Mouse (Mus musculus): ENCODE measurements around the gene Serpinf2.

Gene Serpinf2

DNA sequence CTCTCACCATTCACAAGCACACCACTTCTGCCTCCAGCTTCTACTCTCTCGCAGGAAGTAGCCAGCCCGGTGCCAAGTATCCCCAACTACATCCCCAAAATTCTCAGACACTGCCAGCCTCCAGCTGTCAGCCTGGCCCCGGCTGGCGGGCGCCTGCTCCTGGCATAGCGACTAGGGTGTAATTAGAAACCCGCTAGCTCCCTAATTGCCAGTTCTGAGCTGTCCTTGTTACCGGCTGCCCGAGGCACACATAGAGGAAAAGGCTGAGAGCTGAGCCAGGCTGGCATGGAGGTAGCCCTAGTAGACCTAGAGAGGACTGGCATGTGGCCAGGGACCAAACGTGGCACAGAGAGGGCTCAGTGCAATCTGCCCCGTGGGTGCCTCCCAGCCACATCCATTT, 8.1 kb downstream of the Serpinf2 start:
- in situ Hi-C loops (cut with MboI; ENCODE audit: low sequenced_read_pairs): no loop called here

DNA sequence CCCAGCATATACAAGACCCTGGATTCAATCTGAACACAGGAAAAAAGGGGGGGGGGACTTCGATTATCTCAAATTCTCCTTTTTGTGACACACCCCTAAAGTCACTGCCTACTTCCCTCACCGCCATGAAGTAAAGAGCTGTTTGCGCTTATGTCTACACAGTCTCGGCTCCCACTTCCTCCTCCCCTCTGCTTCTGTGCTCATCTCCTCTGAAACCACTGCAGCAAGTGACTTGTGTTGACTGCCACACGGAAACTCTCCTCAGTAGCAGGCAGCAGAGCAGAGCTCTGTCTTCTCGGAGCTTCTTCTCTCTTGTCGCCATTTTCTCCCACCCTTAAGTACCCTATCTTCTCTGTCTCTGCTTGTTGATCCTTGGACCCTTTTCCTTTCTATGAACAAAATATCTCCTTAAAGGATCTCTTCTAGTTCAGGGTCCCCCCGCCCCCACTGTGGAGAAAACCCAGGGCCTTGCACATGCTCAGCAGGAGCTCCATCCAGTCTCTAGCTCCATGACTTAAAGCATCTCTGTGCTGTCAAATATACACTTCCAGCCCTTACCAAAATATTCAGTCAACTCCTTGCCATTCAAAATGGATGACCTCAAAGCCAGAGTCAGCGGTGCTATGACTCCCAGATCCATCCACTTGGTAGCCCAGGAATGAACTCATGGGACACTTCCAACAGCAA, 10.2 kb downstream of the Serpinf2 start:
- in situ Hi-C loops (cut with MboI; ENCODE audit: low sequenced_read_pairs): no loop called here

DNA sequence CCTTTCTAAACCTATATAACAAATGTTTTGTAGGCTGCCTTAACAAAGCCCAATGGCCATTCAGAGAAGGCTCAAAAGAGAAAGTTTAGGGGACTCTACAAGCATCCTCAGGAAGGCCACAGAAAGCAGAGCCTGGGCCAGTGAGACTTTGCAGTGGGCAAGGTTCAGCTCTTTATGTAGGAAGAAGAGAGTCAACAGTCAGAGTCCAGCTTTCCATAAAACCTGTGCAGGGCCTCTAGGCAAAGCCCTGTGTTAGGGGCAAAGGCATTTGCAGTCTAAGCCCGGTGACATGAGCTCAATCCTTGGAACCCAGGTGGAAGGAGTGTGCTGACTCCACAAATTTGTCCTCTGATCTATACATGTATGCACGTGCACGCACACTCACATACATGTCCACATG, 14.9 kb downstream of the Serpinf2 start:
- in situ Hi-C loops (cut with MboI; ENCODE audit: low sequenced_read_pairs): no loop called here

DNA sequence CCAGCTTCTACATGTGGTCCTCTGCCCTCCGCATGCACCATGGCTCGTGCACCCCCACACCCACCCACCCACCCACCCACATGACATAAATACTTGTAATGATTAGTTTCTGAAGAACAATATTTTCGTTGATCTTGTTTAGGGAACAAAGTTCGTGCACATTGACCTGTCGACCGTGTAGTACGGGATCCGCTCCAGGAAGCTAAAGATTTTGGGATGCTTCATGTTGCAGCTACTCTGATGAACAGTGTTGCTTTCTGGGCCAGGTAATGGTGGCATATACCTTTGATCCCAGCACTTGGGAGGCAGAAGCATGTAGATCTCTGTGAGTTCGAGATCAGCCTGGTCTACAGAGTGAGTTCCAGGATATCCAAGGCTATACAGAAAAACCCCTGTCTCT, 15.4 kb downstream of the Serpinf2 start:
- in situ Hi-C loops (cut with MboI; ENCODE audit: low sequenced_read_pairs): no loop called here

DNA sequence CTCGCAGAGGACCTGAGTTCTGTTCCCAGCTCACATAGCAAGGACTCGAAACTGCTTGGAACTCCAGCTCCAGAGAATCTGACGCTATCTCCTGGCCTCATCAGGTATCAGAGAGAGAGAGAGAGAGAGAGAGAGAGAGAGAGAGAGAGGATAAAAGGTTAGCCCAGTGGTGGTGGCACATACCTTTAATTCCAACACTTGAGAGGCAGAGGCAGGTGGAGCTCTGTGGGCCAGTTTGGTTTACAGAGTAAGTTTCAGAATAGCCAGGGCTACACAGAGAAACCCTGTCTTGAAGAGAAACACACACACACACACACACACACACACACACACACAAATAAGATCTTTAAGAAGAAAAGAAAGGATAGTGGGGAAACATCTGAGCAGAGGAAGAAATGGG, 16.3 kb downstream of the Serpinf2 start:
- in situ Hi-C loops (cut with MboI; ENCODE audit: low sequenced_read_pairs): no loop called here

DNA sequence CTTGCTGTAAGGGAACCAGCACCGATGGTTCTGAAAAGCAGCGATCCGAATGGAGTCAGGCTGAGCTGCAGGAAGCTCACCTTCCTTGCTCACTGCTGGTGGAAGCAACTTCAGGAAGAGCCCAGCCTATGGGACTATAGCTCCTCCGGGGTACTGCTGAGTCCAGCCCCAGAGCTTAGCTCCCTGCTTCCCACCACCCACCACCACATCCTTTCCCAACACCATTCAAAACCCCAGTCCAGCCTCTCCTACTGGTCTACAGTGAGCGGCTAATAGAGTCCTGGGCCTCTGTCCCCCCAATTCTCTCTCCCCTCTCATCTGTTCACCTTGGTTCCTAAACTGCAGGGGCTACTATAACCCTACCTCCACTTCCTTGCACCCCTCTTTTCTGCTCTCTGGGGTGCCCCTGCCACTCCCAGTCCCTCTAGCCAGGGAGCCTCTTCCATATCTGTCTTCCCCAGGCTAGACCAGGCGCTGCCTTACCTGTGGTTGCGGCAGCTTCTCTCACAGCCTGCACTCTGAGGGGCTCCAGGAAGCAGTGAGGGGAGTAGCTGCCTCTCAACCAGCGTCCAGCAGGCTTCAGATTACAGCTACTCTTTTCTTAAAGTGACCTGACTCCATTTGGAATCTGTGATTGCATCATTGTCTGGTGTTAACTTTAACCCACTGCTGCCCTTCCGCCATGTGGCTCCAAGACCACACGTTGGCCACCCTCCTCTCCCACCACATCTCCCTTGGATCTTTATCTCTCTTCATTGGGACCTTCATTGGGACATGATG, 17.2 kb downstream of the Serpinf2 start, which contains the start of gene Serpinf1:
Gene Serpinf1 (minus strand): TSS at position 689 of the 780 bp plus-strand sequence.
- in situ Hi-C loops (cut with MboI; ENCODE audit: low sequenced_read_pairs): no loop called here

DNA sequence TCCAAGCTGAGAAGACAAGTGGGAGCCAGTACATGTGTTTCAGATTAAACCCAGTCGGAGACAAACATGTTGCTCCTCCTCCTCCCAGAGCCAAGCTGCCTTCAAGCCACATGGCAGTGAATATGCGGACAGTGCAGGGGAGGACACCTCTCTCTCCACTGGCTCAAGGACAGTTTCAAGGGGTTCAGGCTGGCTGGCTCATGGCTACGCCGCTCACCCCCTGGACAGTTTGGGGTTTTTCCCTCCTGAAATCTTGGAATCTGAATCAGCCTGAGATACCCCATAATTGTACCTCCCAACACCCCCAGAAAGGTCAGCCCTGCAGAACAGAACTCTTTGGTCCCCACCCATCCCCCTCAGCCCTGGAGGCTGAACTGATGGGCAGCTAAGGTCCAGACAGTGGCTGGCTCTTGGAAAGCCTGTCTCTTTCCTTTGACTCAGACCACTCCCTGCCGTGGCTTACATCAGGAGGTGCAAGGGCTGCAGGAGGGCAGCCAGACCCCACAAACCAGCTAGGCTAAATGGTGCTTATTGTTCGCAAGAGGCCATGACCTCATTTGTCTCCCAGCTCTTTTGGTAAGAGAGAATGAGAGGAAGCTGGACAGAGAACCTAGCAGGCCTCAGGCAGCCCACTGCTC, 17.9 kb downstream of the Serpinf2 start:
- in situ Hi-C loops (cut with MboI; ENCODE audit: low sequenced_read_pairs): no loop called here

DNA sequence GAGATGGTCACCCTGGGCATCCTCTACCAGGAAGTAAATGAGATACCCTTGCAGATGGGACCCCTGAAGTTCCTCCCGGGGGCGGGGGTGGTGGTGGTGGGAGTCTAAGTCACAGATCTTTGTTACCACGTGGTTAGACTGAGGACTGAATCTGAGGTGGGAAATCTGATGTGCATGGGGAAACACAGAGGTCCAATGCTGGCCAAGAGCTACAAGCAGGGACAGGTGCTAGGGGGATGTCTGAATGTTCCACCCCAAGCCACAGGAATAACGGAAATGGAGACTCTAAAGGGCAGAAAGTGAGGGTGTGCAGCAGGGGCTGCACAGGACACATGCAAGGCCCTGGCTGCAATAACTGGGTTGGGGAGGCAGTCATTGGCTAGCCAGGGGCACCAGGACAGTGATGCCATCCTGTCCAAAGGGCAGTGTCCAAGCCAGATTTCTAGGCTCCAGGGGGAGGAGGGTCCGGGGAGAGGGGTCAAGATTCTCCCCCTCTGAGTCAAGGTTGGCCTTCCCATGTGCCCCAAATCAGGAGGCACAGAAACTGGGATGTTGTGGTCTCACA, 18.5 kb downstream of the Serpinf2 start:
- in situ Hi-C loops (cut with MboI; ENCODE audit: low sequenced_read_pairs): no loop called here

DNA sequence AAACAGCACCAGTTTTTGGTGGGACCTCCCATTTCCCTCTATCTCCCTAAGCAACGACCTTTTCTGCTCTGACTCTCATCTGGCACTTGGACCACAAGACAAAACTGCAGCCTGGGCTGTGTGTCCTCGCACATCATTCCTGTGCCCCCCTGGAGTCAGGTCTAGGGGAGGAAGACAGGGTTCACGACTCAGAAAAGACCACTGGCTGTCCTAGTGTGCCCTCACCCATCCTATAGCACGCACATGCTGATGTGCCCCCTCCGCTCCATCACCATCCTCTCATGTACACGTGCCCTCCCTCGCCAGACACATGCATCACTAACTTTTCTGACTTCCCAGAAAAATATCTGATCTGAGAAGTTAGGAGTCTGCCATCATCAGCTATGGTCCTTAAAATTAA, 19.4 kb downstream of the Serpinf2 start:
- in situ Hi-C loops (cut with MboI; ENCODE audit: low sequenced_read_pairs): no loop called here

DNA sequence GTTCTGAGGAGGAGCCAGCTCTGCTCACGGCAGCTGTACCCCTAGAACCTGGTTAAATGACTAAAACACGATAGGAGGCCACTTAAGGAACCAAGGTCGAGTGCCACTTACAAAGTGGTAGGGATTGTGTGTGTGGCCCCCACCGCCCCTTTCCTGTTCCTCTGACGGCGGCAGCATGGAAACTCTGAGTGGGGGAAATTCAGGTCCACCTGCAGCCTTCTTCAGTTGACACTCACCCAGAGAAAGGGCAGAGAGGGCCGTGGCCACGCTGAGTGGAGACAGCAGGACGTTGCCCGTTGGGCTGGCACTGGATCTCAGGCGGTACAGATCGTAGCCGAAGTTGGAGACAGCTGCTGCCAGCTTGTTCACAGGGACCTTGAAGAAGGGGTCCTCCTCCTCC, 23.4 kb downstream of the Serpinf2 start:
- in situ Hi-C loops (cut with MboI; ENCODE audit: low sequenced_read_pairs): no loop called here

DNA sequence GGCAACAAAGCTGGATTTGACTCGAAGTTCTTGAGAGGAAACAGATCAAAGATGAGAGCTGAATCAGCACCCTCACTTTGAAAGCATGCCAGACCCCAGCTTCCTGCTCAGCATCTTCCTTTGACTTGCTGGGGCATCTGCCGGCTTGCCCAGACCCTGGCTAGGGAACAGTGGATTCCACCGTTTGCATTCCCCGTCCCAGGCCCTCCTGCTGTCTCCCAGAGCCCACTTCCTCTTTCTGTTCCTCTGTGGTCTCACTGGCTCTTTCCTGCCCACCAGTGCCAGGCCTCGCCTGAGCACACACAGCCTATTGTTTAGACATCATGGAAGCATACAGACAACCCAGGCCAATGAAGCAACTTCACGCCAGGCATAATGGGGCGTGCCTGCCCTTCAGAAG, 24.3 kb downstream of the Serpinf2 start:
- in situ Hi-C loops (cut with MboI; ENCODE audit: low sequenced_read_pairs): no loop called here

DNA sequence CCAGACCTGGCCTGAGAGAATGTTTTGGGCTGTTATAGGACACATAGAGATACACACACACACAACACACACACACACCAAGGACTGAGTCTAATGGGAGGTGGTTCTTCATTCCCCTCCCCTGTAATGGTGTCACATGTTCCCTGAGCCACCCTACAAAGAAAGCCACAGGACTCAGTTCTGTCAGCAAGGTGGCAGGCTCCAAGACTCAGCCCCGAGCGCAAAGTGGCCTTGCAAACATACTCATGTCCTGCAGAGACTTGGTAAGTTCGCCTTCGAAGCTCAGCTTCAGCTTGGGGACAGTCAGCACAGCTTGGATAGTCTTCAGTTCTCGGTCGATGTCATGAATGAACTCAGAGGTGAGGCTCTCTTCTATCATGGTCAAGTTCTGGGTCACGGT, 28.8 kb downstream of the Serpinf2 start:
- in situ Hi-C loops (cut with MboI; ENCODE audit: low sequenced_read_pairs): no loop called here

DNA sequence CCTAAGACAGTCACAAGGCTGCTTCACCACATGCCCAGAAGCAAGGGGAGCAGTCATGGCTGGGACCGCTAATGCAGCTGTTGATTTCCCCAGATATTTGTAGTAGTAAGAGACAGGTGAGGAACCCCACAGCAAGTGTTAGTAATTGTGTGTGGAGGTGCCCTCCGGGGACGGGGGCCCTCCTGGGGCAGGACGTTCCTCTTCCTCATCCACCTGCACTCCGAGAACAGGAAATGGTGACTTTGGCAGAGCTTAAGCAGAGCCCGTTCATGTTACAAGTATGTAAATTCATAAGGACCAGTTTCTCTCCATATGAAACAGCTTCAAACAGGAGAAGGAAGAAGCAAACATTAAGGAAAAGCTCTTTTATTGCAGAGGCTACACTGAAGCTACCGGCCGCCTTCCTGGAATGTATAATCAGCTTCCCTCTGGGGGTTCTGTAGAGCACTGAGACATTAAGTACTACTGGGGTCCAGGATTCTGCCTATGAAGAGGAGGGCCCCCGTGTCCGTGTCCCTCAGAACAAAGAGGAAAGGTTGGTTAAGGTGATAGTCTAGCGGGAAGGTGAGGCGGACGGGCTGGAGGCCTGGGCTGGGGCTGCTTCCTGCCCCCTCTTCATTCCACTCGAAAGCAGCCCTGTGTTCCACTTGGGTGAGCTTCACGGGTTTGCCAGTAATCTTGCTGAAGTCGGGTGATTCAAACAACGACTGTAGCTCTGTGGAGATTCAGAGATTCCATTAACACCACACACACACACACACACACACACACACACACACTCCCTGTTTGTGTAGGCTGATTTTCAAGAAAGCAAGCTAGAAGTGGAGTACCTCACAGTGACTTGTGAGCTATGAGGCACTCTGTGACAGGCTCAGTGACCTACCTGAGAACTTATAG, 29.5 kb downstream of the Serpinf2 start:
- in situ Hi-C loops (cut with MboI; ENCODE audit: low sequenced_read_pairs): no loop called here

DNA sequence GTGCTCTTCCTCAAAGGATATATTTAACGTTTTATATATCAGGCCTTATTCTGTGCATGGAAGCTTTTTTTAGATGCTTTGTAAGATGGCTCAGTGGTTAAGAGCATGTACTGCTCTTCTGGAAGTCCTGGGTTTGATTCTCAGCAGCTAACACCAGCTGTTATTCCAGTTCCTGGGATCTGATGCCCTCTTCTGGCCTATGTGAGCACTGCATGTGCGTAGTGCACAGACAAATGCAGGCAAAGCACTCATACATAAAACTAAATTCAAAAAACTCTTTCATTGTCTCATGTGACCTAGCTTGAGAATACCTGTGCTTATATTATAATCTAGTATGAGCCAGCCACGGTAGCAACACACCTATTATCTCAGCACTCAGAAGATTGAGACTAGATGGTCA, 32.5 kb downstream of the Serpinf2 start:
- in situ Hi-C loops (cut with MboI; ENCODE audit: low sequenced_read_pairs): no loop called here

DNA sequence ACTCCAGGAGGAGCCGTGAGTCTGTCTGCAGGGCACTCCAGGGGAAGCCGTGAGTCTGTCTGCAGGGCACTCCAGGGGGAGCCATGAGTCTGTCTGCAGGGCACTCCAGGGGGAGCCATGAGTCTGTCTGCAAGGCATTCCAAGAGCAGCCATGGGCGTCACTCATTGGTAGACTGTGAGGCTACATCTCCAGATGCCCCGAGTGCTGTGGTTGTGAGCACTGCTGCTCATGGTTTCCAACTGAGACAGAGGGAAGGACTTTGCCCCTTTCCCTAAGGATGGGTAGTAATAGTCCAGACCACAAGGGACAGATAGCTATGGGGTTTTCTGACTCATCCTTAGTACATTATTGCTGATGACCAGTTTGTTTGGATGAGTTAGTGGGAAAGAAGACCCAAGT, 33.3 kb downstream of the Serpinf2 start:
- in situ Hi-C loops (cut with MboI; ENCODE audit: low sequenced_read_pairs): no loop called here

DNA sequence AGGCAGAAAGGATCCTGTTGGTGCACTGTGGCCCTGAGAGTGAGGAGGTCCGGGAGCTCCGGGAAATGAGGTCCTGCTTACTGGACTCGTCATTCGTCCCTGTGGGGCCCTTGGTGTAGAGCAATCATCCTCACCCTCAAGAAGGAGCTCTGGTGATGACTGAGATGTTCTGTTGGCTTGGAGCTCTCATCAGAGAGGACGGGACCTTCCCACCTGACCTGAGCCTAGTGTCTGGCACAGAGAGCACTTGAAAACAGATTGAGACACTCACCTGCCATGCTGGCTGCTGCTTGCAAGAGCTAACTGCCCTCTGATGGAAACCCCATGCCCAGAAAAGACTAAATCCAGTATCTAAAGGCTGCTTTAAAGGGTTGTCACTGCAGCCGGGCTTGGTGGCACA, 34.6 kb downstream of the Serpinf2 start:
- in situ Hi-C loops (cut with MboI; ENCODE audit: low sequenced_read_pairs): no loop called here

DNA sequence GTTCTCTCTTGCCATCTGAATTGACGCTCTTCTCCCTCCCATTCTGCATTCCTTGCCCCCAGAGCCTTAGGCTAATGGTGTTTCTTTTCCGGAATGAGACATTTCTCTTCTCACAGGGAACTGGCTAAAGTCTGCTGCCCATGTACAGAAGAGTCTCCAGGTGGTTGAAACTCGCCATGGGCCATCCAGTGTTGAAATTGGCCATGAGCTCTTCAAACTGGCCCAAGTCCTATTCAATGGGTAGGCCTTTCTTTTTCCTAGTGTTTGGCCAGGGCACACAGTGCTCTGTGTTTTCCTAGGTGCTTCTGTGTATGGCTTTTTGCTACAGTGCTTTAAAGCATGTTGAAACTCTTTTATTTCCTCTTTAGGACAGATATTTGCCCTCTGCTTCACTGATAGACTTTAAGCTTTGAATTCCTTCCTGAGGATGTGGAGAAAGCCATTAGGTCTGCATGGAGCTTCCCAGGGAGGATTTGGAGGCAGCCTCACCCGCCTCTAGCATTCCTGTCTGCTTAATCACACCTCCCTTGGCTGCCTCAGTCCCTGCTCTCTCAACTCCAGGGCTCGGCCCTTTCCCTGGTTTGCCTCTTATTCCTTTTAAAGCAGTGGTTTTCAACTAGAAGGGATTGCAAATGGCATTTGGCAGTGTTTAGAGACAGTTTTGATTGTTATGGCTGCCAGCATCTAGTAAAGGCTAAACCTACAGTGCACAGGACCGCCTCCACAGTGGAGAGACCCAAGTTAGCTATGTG, 35.9 kb downstream of the Serpinf2 start:
- in situ Hi-C loops (cut with MboI; ENCODE audit: low sequenced_read_pairs): no loop called here

DNA sequence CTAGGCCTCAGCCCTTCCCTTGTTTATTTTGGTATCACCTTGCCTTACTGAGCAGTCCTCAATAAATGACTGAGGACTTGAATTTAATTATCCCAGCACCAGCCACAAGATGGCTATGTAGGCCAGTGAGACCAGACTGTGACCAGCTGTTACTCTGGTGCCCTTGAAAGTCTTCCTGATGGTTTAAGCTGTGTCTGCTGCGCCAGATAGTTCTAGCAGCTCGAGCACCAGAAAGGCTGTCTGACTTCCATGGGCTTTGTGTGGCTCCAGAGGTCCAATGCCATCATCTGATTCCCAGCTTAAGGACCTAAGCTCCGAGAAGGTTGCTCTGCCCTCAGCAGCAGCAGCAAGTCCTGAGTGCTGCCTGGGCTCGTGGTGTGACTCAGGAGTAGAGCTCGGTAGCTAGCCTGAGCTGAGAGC, 37.1 kb downstream of the Serpinf2 start:
- in situ Hi-C loops (cut with MboI; ENCODE audit: low sequenced_read_pairs): no loop called here

DNA sequence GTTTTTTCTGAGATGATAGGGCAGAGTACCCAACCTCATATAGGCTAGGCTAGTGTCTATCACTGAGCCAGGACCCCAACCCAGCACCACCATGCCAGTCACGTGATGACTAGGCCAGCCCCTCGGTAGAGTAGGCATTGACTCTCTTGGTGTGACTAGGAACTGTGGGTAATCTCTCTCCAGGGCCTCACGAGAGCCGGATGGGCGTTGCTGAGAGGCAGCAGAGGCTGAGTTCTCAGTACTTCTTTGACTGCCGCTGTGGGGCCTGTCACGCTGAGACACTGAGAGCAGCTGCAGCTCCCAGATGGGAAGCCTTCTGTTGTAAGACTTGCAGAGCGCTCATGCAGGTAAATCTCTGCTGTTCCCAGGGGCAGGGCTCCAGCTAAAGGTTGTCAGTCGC, 39.3 kb downstream of the Serpinf2 start:
- in situ Hi-C loops (cut with MboI; ENCODE audit: low sequenced_read_pairs): no loop called here

DNA sequence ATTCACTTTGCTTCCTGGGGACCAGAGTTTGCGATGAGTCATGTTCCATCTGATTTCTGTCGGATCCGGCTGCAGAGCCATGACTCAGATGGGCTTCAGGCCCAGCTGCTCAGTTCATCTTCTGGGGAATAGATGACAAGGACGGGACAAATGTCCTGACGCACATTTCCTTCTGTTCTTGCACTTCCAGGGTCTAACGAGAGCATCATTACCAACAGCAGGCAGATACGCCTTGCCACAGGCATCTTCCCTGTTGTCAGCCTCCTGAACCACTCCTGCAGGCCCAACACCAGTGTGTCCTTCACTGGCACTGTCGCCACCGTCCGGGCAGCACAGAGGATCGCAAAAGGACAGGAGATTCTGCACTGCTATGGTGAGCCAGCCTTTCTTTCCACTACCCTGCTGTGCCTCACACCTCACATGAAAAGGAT, 40.0 kb downstream of the Serpinf2 start:
- in situ Hi-C loops (cut with MboI; ENCODE audit: low sequenced_read_pairs): no loop called here
